Mouse (Mus musculus): ENCODE data around the gene Igfbp3.

DNA sequence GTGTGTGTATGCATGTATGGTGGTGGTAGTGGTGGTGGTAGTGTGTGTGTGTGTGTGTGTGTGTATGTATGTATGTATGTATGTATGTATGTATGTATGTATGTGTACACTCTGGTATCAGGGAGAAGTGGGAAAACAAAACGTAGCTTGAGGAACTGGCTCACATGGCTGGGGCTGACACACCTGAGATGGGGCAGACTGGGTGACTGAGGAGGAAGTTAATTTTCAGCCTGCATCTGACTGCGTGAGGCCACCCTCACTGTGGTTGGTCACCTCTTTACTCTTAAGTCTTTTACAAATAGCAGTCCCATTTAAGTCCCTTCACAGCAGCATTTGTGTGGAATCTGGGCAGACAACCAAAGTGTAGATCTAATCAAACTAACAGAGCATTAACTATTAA, 34.4 kb downstream of the Igfbp3 start:
- TF ChIP-seq POLR2A (IDR thresholded peaks at IDR 0.05; ENCODE audit: borderline replicate concordance, control insufficient read depth, low read depth, low read length) (no peak), CTCF (IDR thresholded peaks at IDR 0.05; ENCODE audit: control insufficient read depth, insufficient read depth, low read length) (no peak)
